Mouse (Mus musculus) MN1 (cell line): ENCODE results near the gene Gm10277.

Experiments used
- DNase-seq: peaks from one replicate; pipeline ENCODE4 v3.0.0-alpha.2; 2016; ENCODE audit warnings: low spot score

The Gm10277 gene

GRCm38 (mm10) chr11:77795216-77795615 lies 7.7 kb upstream of the Gm10277 start:
- no peak for DNase-seq

DNA sequence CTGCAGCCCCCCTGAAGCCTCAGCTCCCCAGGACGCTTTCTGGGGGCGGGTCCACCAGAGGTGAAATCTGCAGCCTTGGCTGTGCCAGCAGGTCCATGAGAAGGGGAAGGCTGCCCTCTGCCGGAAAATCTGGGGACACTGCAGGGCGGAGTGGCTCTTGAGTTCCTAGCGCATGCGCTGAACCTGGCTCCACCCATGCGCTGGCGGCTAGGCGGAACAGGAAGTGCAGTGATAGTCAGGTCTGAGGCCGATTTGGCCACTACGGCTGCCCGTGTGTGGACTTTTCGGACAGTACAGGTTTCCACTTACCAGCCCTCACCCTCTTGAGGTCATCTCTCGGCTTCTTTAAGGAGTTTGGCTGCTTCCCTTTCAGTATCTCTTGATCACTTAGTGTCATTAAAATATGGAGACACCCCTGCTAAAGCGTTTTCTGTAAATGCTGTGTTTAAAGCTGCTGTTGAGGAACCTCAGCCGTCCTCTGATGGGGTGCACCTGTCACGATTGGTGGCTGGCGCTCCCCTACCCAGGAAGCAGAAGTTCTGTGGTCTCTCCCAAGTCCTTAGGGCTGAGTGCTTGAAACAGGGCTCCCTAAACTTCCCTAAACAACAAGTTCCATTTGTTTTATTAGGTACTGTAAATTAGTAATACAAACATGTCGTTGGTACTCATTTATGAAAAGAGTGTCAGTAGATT lies 5.8 kb upstream of the Gm10277 start:
- peak; percentile 96 for DNase-seq

GRCm38 (mm10) chr11:77792566-77792909 lies 5.0 kb upstream of the Gm10277 start:
- peak; percentile 57 for DNase-seq

DNA sequence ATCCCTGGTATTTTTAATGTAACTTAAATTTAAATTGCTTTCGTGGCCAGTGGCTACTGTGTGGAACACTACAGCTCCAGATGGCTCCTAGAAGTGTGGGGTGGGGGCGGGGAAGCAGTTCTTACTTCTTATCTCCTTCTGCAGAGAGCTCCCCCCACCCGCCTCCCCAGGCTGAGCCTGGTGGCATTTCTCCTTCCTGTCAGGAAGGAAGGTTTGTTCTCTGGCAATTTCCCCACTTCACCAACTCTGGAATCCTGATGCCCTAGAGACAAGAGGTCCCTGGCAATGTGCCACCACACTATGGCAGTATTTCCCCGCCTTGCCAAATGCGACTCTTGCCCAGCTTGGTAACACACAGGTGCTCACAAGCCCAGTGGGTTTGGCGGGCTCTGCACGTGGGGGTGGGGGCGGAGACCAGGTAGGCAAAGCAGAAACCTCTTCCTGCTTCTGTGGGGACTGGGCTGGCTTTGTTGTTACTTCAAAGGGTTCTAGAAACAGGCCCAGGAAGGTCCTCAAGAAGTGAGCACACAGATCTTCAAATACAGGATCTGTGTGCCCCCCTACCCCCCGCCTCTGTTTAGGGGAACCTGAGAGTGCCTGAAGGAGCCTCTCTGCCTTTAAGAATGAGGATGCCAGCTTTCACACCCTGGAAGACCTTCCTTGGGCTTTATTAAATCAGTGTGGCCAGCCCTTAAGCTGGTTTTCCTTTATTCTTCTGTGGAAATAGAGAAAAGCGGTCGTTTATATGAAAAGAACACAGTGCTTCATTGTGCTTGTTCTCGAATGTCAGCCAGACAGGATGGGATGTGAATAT lies 4.4 kb upstream of the Gm10277 start:
- DNase-seq = peak; percentile 71

DNA sequence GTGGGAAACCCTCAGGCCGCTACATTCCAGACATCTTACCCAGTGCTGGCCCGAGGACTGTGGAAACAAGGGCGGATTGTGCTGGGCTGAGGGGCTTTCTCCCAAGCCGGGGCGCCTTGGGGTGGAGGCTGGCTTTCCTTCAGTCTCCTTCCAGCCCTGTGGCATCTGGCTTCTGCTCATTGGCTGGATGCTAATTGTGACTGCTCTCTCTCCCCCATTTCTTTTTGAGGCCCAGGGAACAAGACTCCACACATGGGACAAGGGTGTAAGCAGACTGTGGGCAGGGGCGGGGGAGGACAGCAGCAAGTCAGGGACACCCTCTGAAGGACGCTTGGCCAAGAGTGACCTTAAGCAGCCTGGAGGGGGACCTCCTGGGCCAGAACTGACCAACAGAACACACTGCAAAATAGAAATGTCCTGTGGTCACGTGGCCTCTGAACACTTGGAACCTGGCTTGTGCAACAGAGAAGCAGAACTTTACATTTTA lies 3.7 kb upstream of the Gm10277 start:
- peak; percentile 22 for DNase-seq

DNA sequence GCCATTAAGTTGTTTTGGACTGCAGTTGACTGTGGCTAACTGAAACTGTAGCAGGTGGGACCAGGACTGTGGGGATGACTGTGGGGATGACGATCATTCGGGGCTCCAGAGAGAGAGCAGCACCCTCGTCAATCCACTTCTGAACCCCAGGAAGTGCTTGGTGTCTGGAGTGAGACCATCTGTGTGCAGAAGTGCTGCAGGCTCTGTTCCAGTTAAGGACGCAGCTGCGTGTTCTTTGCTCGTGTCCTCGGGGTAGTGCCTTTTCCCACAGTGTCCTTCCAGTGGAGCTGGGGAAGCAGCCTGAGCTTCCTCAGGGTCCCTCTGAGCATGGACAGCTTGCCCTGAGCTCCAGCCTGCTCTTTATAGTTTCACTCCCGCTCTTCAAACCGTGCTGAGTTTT lies 2.7 kb upstream of the Gm10277 start:
- DNase-seq = no peak

- DNase-seq = no peak
These were observed 2.0 kb upstream of the Gm10277 start for GRCm38 (mm10) chr11:77789512-77789911.

DNA sequence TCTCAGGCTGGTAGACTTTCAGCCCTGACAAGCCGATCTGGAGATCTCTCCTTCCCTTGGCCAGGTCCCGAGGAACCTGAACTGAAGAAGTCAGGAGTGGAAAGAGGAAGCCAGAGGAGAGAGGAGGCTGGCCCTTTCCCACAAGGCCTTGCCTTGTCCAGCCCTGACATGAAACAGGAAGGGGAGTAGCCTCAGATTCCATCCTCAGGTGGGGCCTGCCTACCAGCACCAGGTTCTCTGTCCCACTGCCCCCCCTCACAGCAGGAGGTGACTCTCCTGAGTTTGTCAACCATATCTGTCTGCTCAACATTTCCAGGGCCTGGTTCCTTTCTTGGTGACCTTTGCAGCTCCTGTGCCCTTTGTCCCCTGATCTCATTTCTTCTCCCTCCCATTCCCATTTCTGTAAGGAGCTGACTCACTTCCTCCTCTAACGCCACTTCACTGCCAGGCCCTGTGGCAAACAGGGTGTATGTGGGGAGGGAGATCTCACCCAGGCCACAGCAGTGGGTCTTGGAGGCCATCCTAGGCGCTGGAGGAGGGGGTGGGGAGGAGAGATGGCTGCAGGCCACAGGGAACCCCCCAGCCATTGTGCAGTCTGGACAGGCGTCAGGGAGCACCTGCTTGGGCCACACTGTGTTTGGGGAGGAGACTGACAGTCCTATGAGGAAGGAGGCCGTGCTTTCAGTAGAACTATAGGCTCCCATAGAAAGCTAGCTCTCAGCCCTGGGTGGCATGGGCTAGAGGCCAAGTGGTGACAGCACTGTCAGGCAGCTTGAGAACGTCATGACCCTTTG lies 1.6 kb downstream of the Gm10277 start:
- DNase-seq = peak; percentile 51

DNA sequence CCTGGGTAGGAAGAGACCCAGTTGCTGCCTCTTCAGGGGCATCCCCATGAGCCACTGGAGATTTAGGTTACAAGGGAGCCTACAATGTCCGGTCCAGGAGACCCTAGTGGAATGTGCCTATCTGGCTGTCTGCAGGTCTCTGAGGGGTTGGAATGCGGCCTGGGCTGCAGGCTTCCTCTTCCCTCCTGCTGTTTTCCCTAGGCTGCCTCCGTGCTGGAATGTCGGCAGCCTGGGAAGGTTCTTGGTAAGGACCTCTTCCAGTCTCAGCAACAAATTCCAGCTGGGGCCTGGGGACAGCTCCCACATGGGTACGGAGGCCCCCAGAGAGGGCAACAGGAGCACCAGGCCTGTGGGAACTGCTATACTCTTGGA lies 2.2 kb downstream of the Gm10277 start:
- no peak for DNase-seq

- DNase-seq = no peak
These were observed 2.7 kb downstream of the Gm10277 start for GRCm38 (mm10) chr11:77784894-77785293.

DNA sequence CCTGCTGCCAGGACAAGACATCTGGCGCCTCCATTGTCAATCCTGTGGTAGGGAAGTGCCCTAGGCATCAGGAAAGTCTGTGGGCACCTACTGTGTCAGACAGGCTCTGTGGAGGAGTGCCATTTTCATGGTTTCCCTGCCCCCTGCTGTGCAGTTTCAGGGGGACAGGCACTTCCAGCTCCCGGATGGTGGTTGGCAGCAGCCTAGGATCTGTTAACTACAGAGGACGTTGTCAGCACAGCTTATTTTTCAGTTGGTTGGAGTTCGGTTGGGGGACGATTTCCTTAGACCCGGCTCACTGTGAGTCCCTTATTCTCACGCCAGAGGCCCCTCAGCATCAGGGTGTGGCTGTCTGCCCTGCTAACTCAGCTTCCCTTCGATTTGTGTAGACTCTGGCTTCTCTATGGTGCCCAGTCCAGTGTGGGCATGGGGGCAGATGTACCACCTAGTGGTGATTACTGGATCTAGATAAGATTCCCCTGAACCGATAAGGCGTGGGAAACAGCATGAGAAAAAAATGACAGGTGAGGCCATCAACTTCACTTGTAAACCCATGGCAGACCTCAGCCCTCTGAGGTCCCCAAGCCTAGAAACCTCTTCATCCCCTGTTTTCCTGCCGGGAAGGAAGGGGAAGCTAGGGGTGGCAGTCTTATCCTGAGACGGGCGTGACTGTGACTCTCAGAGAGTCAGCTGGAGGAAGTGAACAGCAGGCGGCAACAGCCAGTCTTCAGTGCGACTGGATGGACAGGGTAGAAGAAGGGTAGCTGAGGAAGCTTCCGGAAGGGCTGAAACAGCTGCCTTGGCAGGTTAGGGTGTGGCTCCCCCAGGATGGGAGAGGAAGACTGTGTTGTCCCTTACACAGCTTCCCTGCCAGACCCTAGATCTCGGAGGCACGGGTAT lies 3.5 kb downstream of the Gm10277 start:
- DNase-seq = no peak

DNA sequence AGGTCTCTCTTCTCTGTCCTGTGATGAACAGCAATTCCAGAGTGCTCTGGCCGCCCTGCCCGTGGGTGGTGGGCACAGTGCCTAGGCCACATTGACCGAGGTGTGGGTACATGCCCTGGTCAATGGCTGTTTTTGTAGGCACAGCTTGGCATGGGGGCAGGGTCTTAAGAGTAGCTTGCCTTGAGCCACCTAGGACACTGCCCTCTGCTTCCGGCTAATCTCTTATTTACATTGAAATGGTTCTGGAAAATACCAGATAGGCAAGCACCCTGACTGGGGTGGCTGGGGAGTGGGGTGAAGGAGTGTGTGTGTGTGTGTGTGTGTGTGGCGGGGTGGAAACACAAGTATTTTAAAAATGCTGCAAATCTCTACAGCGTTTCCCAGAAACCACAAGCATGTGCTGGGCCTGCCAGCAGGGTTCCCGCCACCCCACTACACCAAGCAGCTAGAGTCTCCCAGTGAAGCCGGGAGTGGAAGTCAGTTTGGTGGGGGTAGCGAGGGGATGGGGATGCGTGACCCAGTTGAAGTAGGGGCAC lies 4.3 kb downstream of the Gm10277 start:
- no peak for DNase-seq

- no peak for DNase-seq
These were observed 5.3 kb downstream of the Gm10277 start for GRCm38 (mm10) chr11:77782104-77782815.

GRCm38 (mm10) chr11:77781088-77781487 lies 6.5 kb downstream of the Gm10277 start:
- DNase-seq = peak; percentile 66

DNA sequence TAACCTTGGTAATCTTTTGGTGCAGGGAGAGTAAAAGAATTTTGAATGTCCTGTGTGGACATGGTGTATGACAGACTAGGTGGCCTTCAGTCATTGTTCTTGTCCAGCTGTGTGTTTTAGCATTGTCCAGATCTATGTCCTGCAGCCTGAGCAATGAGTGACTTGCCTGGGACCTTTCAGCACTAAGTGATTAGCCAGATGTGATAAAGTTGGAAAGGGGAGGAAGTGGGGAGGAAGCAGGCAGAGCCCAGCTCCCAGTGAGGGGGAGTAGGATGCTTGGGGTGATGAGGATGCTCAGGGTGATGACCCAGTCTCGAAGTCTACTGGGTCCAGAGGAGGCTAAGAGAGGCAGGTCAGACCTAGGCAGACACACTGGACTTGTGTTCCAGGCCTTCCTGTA lies 8.3 kb downstream of the Gm10277 start:
- no peak for DNase-seq

DNA sequence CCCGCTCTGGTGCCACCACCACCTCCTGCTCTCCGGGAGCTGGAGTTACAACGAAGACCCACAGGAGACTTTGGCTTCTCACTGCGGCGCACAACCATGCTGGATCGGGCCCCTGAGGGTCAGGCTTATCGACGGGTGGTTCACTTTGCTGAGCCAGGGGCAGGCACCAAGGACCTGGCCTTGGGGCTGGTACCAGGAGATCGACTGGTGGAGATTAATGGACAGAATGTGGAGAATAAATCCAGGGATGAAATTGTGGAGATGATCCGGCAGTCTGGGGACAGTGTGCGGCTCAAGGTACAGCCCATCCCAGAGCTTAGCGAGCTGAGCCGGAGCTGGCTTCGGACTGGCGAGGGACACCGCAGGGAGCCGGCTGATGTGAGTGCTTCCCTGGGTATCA lies 9.6 kb downstream of the Gm10277 start:
- DNase-seq = no peak

GRCm38 (mm10) chr11:77777436-77777835 lies 10.1 kb downstream of the Gm10277 start:
- no peak for DNase-seq

GRCm38 (mm10) chr11:77775701-77776400 lies 11.7 kb downstream of the Gm10277 start:
- DNase-seq = no peak

DNA sequence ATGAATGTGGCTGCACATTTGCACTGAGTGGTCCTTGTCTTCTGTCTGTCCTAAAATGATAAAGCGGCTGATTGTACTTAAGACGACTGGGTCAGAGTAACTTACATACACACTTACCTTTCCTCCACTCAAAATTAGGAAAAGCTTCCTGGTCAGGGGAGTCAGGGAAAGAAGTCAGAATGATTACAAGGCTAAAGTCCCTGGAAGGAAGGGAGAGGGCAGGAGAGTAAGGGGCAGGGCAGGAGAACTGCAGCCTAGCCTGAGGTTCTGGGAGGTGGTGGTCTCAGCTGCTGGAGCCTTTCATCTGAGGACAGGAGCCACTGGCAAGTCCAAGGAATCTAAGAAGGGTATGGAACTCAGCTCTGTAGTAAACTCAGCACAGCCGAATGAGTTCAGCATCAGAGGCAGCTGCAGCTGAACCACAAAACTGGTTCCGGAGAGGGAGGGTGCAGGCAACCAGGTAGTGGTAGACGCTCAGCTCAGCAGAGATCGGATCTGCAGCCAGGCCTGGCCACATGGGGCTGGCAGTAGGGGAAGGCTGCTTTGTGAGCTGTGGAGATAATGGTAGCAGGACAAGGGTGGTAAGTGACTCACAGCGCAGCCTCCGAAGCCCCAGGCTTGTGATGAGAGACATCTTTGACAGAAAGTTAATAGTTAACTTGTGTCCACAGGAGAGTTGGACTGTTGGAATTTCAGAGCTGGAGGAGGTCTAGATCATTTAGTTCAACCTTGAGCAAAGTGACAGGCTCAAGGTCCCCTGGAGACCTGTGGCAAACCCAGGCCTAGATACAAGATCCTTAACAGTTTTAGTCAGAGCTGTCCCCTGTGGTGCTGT lies 15.5 kb downstream of the Gm10277 start:
- DNase-seq = no peak
